Mouse (Mus musculus) hindbrain, embryonic 14.5 days (tissue): ENCODE data around the gene Ush1c. TPM values are rescaled to one million over a fixed set of nuclear protein-coding genes. Genes with fewer than 3 reads are reported as not detected.

ENCODE experiments used
- ATAC-seq: fragments of 200-750 bp; cut with Nextera tagmentation; 2 replicates; pipeline ENCODE4 v1.8.0; 2017; ENCODE audit warnings: moderate number of reproducible peaks, mild to moderate bottlenecking, moderate TSS enrichment, moderate library complexity; ENCODE audit not compliant: low FRiP score
- DNase-seq: peaks from one replicate; pipeline ENCODE4 v3.0.0-alpha.2; 2015; ENCODE audit warnings: low spot score
- H3K27ac ChIP-seq: fragments of 300-500 bp; sonication (generic); 2 replicates; pipeline ENCODE4 v1.5.1; 2014; ENCODE audit warnings: mild to moderate bottlenecking, moderate library complexity
- H3K27me3 ChIP-seq: fragments of 300-500 bp; sonication (generic); 2 replicates; pipeline ENCODE4 v1.6.1; 2014; ENCODE audit warnings: mild to moderate bottlenecking, low read length, mixed read lengths; ENCODE audit not compliant: control insufficient read depth, insufficient read depth
- H3K36me3 ChIP-seq: fragments of 300-500 bp; sonication (generic); replicated peaks from 2 replicates; pipeline ENCODE4 v1.6.1; 2014; ENCODE audit not compliant: control insufficient read depth, insufficient read depth
- H3K4me1 ChIP-seq: fragments of 300-500 bp; sonication (generic); replicated peaks from 2 replicates; pipeline ENCODE4 v1.6.1; 2014; ENCODE audit warnings: antibody characterized with exemption, low read length, mixed read lengths; ENCODE audit not compliant: control insufficient read depth, insufficient read depth
- H3K4me2 ChIP-seq: fragments of 300-500 bp; sonication (generic); replicated peaks from 2 replicates; pipeline ENCODE4 v1.6.1; 2014; ENCODE audit warnings: mild to moderate bottlenecking, moderate library complexity
- H3K4me3 ChIP-seq: fragments of 300-500 bp; sonication (generic); replicated peaks from 2 replicates; pipeline ENCODE4 v1.5.1; 2014; ENCODE audit warnings: mild to moderate bottlenecking, low read length
- H3K9ac ChIP-seq: fragments of 300-500 bp; sonication (generic); 2 replicates; pipeline ENCODE4 v1.6.1; 2014
- H3K9me3 ChIP-seq: fragments of 300-500 bp; sonication (generic); 2 replicates; pipeline ENCODE4 v1.6.1; 2016; ENCODE audit warnings: low read length; ENCODE audit not compliant: control insufficient read depth
- WGBS: fragments of 180-500 bp; shearing (Covaris S2); extraction: QIAGEN DNeasy Blood & Tissue Kit; methylation state at CpG from one replicate; pipeline ENCODE4 v1.1.7; 2014; 5-methylcytosine and 5-hydroxymethylcytosine counted together
- polyA plus RNA-seq: library from polyadenylated mRNA; unstranded; fragments of >200 nt; fragmentation: Nextera tagmentation; extraction: Ambion mirVana; gene quantifications from 2 replicates; pipeline ENCODE4 v1.2.1, GENCODE M21; 2014

Ush1c gene
- polyA plus RNA-seq: 1.2 and 1.8 TPM in 2 replicates

- ATAC-seq: no peak
- no peak within 1 kb of the TSS for H3K9ac ChIP-seq
- H3K9me3 ChIP-seq: no peaks in the 10 kb centered on the region
- no peaks in the 10 kb centered on the region for H3K4me1 ChIP-seq
- H3K27ac ChIP-seq: no peak within 1 kb of the TSS
- WGBS: 30% methylated on average over 10 of the region's 10 CpGs
- H3K4me2 ChIP-seq: no peak within 1 kb of the TSS
- H3K36me3 ChIP-seq: no peaks in the 10 kb centered on the region
- H3K4me3 ChIP-seq: no peak within 1 kb of the TSS
- H3K27me3 ChIP-seq: no peaks in the 10 kb centered on the region
- no peak for DNase-seq
Observed at GRCm38 (mm10) chr7:46238346-46238745, at the start of gene Ush1c. Ush1c (minus strand) TSS chr7:46238503.

DNA sequence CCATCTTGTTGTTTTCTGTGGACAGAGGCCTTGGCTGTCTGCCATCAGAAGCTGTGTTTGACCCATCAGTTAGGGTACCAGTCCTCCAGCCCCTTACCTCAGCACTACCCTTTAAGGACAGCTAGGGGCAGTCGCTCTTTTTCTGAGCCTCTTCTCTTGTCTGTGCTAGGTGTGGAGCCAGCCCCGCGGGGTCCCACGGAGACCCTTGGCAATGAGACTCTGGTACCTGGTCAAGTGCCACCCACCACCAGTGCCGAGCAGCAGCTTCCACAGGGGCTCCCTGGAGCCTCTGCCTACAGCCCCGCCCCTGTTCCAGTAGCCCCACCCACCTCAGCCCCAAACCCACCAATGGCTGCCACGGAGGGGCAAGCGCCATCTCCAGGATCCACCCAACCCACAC lies 48.7 kb upstream of the Ush1c start:
- no peaks in the 10 kb centered on the region for H3K36me3 ChIP-seq
- no peak overlapping the region for H3K4me3 ChIP-seq
- ATAC-seq (no peak), DNase-seq (no peak)
- no peak overlapping the region for H3K27ac ChIP-seq
- no peaks in the 10 kb centered on the region for H3K9me3 ChIP-seq
- no peaks in the 10 kb centered on the region for H3K4me1 ChIP-seq
- H3K9ac ChIP-seq: no peak overlapping the region
- no peaks in the 10 kb centered on the region for H3K27me3 ChIP-seq
- 24% methylated on average over 8 of the region's 8 CpGs for WGBS
- no peak overlapping the region for H3K4me2 ChIP-seq

GRCm38 (mm10) chr7:46286391-46286790 lies 48.1 kb upstream of the Ush1c start:
- no peak for DNase-seq
- Histone ChIP-seq H3K9me3 (no peaks in the 10 kb centered on the region), H3K9ac (no peak overlapping the region), H3K27me3 (no peaks in the 10 kb centered on the region), H3K4me1 (no peaks in the 10 kb centered on the region), H3K4me2 (no peak overlapping the region), H3K27ac (no peak overlapping the region), H3K4me3 (no peak overlapping the region), H3K36me3 (no peaks in the 10 kb centered on the region)
- WGBS: 91% methylated on average over 4 of the region's 4 CpGs
- ATAC-seq: no peak

DNA sequence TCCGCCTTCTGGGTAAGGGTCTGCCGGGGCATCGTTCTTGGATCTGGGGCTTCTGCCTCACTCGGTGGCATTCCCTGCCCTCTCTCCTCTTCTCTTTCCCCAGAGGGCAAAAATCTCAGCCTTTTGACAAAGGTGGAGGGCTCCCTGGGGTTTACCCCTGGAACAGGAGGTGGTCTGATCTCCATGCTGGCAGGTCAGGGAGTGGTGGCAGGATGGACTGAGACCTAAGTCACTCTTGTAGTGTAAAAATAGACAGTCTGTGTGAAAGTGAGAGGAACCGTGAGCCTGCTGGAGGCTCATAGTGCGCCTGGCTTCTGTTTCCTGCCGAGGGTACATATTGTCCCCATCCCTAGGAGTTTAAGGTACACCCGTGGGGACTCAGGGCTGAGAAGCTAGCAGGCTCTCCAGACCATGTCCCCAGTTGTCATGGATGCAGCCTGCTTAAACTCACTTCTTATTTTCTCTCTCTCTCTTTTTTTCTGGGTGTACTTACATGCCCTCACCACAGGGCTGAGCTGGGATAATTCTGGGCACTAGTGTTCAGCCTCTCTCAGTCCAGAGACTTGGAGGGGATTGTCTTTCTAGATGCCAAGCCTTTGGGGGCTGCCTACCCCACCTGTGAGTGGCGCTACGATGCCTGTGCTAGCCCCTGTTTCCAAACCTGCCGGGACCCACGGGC lies 47.0 kb upstream of the Ush1c start:
- Histone ChIP-seq H3K9me3 (no peaks in the 10 kb centered on the region), H3K27me3 (no peaks in the 10 kb centered on the region), H3K4me1 (no peaks in the 10 kb centered on the region), H3K36me3 (no peaks in the 10 kb centered on the region), H3K4me2 (no peak overlapping the region), H3K9ac (no peak overlapping the region), H3K27ac (no peak overlapping the region), H3K4me3 (no peak overlapping the region)
- ATAC-seq (no peak), DNase-seq (no peak)
- 90% methylated on average over 12 of the region's 12 CpGs for WGBS

- H3K36me3 ChIP-seq: no peaks in the 10 kb centered on the region
- no peak overlapping the region for H3K4me2 ChIP-seq
- WGBS: 68% methylated on average over 10 of the region's 10 CpGs
- H3K9ac ChIP-seq: no peak overlapping the region
- DNase-seq (no peak), ATAC-seq (no peak)
- no peak overlapping the region for H3K4me3 ChIP-seq
- no peaks in the 10 kb centered on the region for H3K9me3 ChIP-seq
- no peaks in the 10 kb centered on the region for H3K4me1 ChIP-seq
- H3K27me3 ChIP-seq: no peaks in the 10 kb centered on the region
- H3K27ac ChIP-seq: no peak overlapping the region
Observed at GRCm38 (mm10) chr7:46283681-46284080, 45.4 kb upstream of the Ush1c start.

DNA sequence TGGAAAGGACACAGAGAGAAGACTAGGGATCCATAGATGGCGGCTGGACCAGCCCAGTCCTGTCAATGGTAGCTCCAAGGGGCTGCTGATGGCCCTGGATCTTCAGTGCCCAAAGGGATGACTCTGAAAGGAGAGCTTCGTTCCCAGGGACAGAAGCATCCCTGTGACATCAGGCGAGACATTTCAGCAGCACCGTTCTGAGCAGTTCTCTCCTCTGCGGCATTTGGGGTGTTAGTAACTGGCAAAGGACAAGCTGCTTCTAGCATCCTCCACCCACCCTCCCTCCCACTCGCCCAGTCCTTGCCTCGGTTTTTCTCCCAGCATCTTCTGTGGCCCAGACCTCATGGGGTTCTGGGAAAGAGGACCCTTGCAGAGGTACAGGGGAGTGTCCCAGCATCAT lies 44.0 kb upstream of the Ush1c start:
- Histone ChIP-seq H3K4me1 (no peaks in the 10 kb centered on the region), H3K4me3 (no peak overlapping the region), H3K4me2 (no peak overlapping the region), H3K9ac (no peak overlapping the region), H3K27ac (no peak overlapping the region), H3K27me3 (no peaks in the 10 kb centered on the region), H3K36me3 (no peaks in the 10 kb centered on the region), H3K9me3 (no peaks in the 10 kb centered on the region)
- ATAC-seq: no peak
- 75% methylated on average over 7 of the region's 7 CpGs for WGBS
- no peak for DNase-seq

DNA sequence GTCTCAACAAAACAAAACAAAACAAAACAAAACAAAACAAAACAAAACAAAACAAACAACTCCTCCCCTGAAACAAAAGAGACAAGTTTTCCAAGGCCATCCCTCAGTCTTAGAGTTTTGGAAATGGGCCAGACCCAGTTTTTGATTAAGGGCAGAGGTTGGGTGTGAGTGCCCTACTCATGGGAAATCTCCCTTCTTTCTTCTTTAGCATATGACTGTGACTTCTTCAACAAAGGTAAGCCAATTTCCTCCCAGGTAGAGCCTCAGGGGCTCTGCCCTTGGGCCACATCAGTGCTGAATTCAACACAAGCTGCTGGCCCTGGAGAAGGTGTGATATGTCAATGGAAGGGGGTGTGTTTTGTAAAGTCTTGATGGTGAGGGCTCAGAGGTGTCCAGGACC lies 42.6 kb upstream of the Ush1c start:
- H3K4me1 ChIP-seq: no peaks in the 10 kb centered on the region
- no peaks in the 10 kb centered on the region for H3K36me3 ChIP-seq
- no peak overlapping the region for H3K27ac ChIP-seq

GRCm38 (mm10) chr7:46279946-46280345 lies 41.6 kb upstream of the Ush1c start:
- H3K4me2 ChIP-seq: no peak overlapping the region
- no peaks in the 10 kb centered on the region for H3K4me1 ChIP-seq
- no peak overlapping the region for H3K4me3 ChIP-seq
- DNase-seq: peak; percentile 87
- no peak overlapping the region for H3K9ac ChIP-seq
- no peaks in the 10 kb centered on the region for H3K9me3 ChIP-seq
- no peak for ATAC-seq
- no peaks in the 10 kb centered on the region for H3K27me3 ChIP-seq
- no peaks in the 10 kb centered on the region for H3K36me3 ChIP-seq
- H3K27ac ChIP-seq: no peak overlapping the region
- 16% methylated on average over 6 of the region's 6 CpGs for WGBS

More for the DNA sequence above, 42.6 kb upstream of the Ush1c start:
- no peaks in the 10 kb centered on the region for H3K27me3 ChIP-seq
- no peak overlapping the region for H3K4me2 ChIP-seq
- no peak overlapping the region for H3K4me3 ChIP-seq
- DNase-seq (no peak), ATAC-seq (no peak)
- no peaks in the 10 kb centered on the region for H3K9me3 ChIP-seq
- no peak overlapping the region for H3K9ac ChIP-seq

- Histone ChIP-seq H3K36me3 (no peaks in the 10 kb centered on the region), H3K4me1 (no peaks in the 10 kb centered on the region), H3K4me3 (no peak overlapping the region), H3K9me3 (no peaks in the 10 kb centered on the region), H3K4me2 (no peak overlapping the region), H3K27me3 (no peaks in the 10 kb centered on the region), H3K27ac (no peak overlapping the region), H3K9ac (no peak overlapping the region)
- WGBS: 65% methylated on average over 5 of the region's 5 CpGs
- no peak for ATAC-seq
- DNase-seq: no peak
Observed at GRCm38 (mm10) chr7:46276156-46276555, 37.9 kb upstream of the Ush1c start.

GRCm38 (mm10) chr7:46251841-46252240 lies 13.5 kb upstream of the Ush1c start:
- Histone ChIP-seq H3K4me1 (no peaks in the 10 kb centered on the region), H3K36me3 (no peaks in the 10 kb centered on the region), H3K4me3 (no peak overlapping the region), H3K27ac (no peak overlapping the region), H3K27me3 (no peaks in the 10 kb centered on the region), H3K9ac (no peak overlapping the region), H3K9me3 (no peaks in the 10 kb centered on the region), H3K4me2 (no peak overlapping the region)
- ATAC-seq (no peak), DNase-seq (no peak)
- WGBS: 78% methylated on average over 4 of the region's 4 CpGs
